Mouse (Mus musculus): ENCODE results near the gene Ndufa13. TPM values are rescaled to one million over a fixed set of nuclear protein-coding genes. Genes with fewer than 3 reads are reported as not detected.
A peak's percentile ranks its signal among the peaks of the same experiment; 100 is the strongest.

Gene Ndufa13
- polyA plus RNA-seq, 1 experiment from 2014 or later: 170 TPM

- peak overlapping the region; percentile 22 for H3K4me3 ChIP-seq (replicated peaks; ENCODE audit: low read depth, low read length)
- ATAC-seq (ENCODE audit: low FRiP score, low TSS enrichment) (no peak; the same call in 1 of the 2 replicates), DNase-seq (no peak)
- H3K9ac ChIP-seq (replicated peaks; ENCODE audit: low read length): 0 out of 2 replicates have a peak overlapping the region, but pooled peaks have one; percentile 3
- H3K9me3 ChIP-seq (ENCODE audit: control insufficient read depth, low read length): no peaks in the 10 kb centered on the region
- H3K36me3 ChIP-seq (ENCODE audit: control insufficient read depth, insufficient read depth, low read length): peaks cover 7% of the 10 kb centered on the region; the same call in 1 of the 2 replicates
- peaks cover 75% of the 10 kb centered on the region for H3K27me3 ChIP-seq (ENCODE audit: control insufficient read depth, insufficient read depth, low read length)
- WGBS: 5% methylated on average over 24 of the region's 24 CpGs
- peak overlapping the region; percentile 40 for H3K4me2 ChIP-seq (ENCODE audit: low read length)
- no peak overlapping the region for H3K27ac ChIP-seq (replicated peaks; ENCODE audit: low read depth, low read length)
- H3K4me1 ChIP-seq (ENCODE audit: control insufficient read depth, insufficient read depth, low read length): peaks cover 21% of the 10 kb centered on the region; the same call in 1 of the 2 replicates
Observed at GRCm38 (mm10) chr8:69888244-69888866, 14.0 kb downstream of the Ndufa13 start.

GRCm38 (mm10) chr8:69887289-69888243, 14.8 kb downstream of the Ndufa13 start, which contains the start of gene Cilp2:
Gene Cilp2, minus strand, starts transcription at chr8:69887687.
- peak; percentile 50 for DNase-seq
- peak within 1 kb of the TSS; percentile 22 for H3K4me3 ChIP-seq (replicated peaks; ENCODE audit: low read depth, low read length)
- ATAC-seq (ENCODE audit: low FRiP score, low TSS enrichment): no peak
- WGBS: under 1% methylated on average over 60 of the region's 60 CpGs
- no peak within 1 kb of the TSS for H3K27ac ChIP-seq (replicated peaks; ENCODE audit: low read depth, low read length)
- 0 out of 2 replicates have a peak, but pooled peaks cover under 1% of the 10 kb centered on the region for H3K36me3 ChIP-seq (ENCODE audit: control insufficient read depth, insufficient read depth, low read length)
- peaks cover 83% of the 10 kb centered on the region for H3K27me3 ChIP-seq (ENCODE audit: control insufficient read depth, insufficient read depth, low read length)
- no peaks in the 10 kb centered on the region for H3K9me3 ChIP-seq (ENCODE audit: control insufficient read depth, low read length)
- peaks cover 21% of the 10 kb centered on the region; the same call in 1 of the 2 replicates for H3K4me1 ChIP-seq (ENCODE audit: control insufficient read depth, insufficient read depth, low read length)
- H3K4me2 ChIP-seq (ENCODE audit: low read length): peak within 1 kb of the TSS; percentile 40
- peak within 1 kb of the TSS; percentile 3; the same call in 1 of the 2 replicates for H3K9ac ChIP-seq (replicated peaks; ENCODE audit: low read length)

- no peak for ATAC-seq (ENCODE audit: low FRiP score, low TSS enrichment)
- Histone ChIP-seq H3K27me3 (ENCODE audit: control insufficient read depth, insufficient read depth, low read length) (peaks cover 100% of the 10 kb centered on the region), H3K4me1 (ENCODE audit: control insufficient read depth, insufficient read depth, low read length) (peaks cover 12% of the 10 kb centered on the region; the same call in 1 of the 2 replicates), H3K9me3 (ENCODE audit: control insufficient read depth, low read length) (no peaks in the 10 kb centered on the region), H3K4me2 (ENCODE audit: low read length) (no peak overlapping the region), H3K36me3 (ENCODE audit: control insufficient read depth, insufficient read depth, low read length) (no peaks in the 10 kb centered on the region), H3K27ac (replicated peaks; ENCODE audit: low read depth, low read length) (no peak overlapping the region), H3K9ac (replicated peaks; ENCODE audit: low read length) (no peak overlapping the region), H3K4me3 (replicated peaks; ENCODE audit: low read depth, low read length) (no peak overlapping the region)
- DNase-seq: no peak
- WGBS: 59% methylated on average over 13 of the region's 13 CpGs
Observed at GRCm38 (mm10) chr8:69884141-69884540, 18.2 kb downstream of the Ndufa13 start.

GRCm38 (mm10) chr8:69882833-69883600, 19.3 kb downstream of the Ndufa13 start:
- Histone ChIP-seq H3K4me3 (replicated peaks; ENCODE audit: low read depth, low read length) (peak overlapping the region; percentile 38), H3K36me3 (ENCODE audit: control insufficient read depth, insufficient read depth, low read length) (no peaks in the 10 kb centered on the region), H3K27ac (replicated peaks; ENCODE audit: low read depth, low read length) (no peak overlapping the region), H3K9me3 (ENCODE audit: control insufficient read depth, low read length) (no peaks in the 10 kb centered on the region), H3K9ac (replicated peaks; ENCODE audit: low read length) (no peak overlapping the region), H3K4me1 (ENCODE audit: control insufficient read depth, insufficient read depth, low read length) (peaks cover 7% of the 10 kb centered on the region; the same call in 1 of the 2 replicates), H3K4me2 (ENCODE audit: low read length) (peak overlapping the region; percentile 53), H3K27me3 (ENCODE audit: control insufficient read depth, insufficient read depth, low read length) (peaks cover 90% of the 10 kb centered on the region)
- no peak for DNase-seq
- 14% methylated on average over 52 of the region's 52 CpGs for WGBS
- ATAC-seq (ENCODE audit: low FRiP score, low TSS enrichment): no peak

GRCm38 (mm10) chr8:69882021-69882756, 20.2 kb downstream of the Ndufa13 start:
- peak overlapping the region; percentile 38 for H3K4me3 ChIP-seq (replicated peaks; ENCODE audit: low read depth, low read length)
- H3K27me3 ChIP-seq (ENCODE audit: control insufficient read depth, insufficient read depth, low read length): peaks cover 82% of the 10 kb centered on the region
- DNase-seq (peak; percentile 87), ATAC-seq (ENCODE audit: low FRiP score, low TSS enrichment) (peak; percentile 59)
- H3K36me3 ChIP-seq (ENCODE audit: control insufficient read depth, insufficient read depth, low read length): no peaks in the 10 kb centered on the region
- H3K4me2 ChIP-seq (ENCODE audit: low read length): peak overlapping the region; percentile 53
- H3K9me3 ChIP-seq (ENCODE audit: control insufficient read depth, low read length): no peaks in the 10 kb centered on the region
- H3K9ac ChIP-seq (replicated peaks; ENCODE audit: low read length): no peak overlapping the region; the same call in 1 of the 2 replicates
- WGBS: 6% methylated on average over 103 of the region's 103 CpGs
- no peak overlapping the region for H3K27ac ChIP-seq (replicated peaks; ENCODE audit: low read depth, low read length)
- H3K4me1 ChIP-seq (ENCODE audit: control insufficient read depth, insufficient read depth, low read length): no peaks in the 10 kb centered on the region

GRCm38 (mm10) chr8:69881261-69881865, 21.0 kb downstream of the Ndufa13 start:
- ATAC-seq (ENCODE audit: low FRiP score, low TSS enrichment) (no peak; the same call in 1 of the 2 replicates), DNase-seq (peak; percentile 30)
- WGBS: 18% methylated on average over 79 of the region's 79 CpGs
- Histone ChIP-seq H3K4me3 (replicated peaks; ENCODE audit: low read depth, low read length) (peak overlapping the region; percentile 38), H3K9ac (replicated peaks; ENCODE audit: low read length) (no peak overlapping the region; the same call in 1 of the 2 replicates), H3K27me3 (ENCODE audit: control insufficient read depth, insufficient read depth, low read length) (peaks cover 74% of the 10 kb centered on the region), H3K27ac (replicated peaks; ENCODE audit: low read depth, low read length) (no peak overlapping the region), H3K4me1 (ENCODE audit: control insufficient read depth, insufficient read depth, low read length) (no peaks in the 10 kb centered on the region), H3K4me2 (ENCODE audit: low read length) (peak overlapping the region; percentile 53), H3K36me3 (ENCODE audit: control insufficient read depth, insufficient read depth, low read length) (no peaks in the 10 kb centered on the region), H3K9me3 (ENCODE audit: control insufficient read depth, low read length) (no peaks in the 10 kb centered on the region)

- no peaks in the 10 kb centered on the region for H3K4me1 ChIP-seq (ENCODE audit: control insufficient read depth, insufficient read depth, low read length)
- H3K4me3 ChIP-seq (replicated peaks; ENCODE audit: low read depth, low read length): peak overlapping the region; percentile 38
- DNase-seq (no peak), ATAC-seq (ENCODE audit: low FRiP score, low TSS enrichment) (no peak)
- H3K9me3 ChIP-seq (ENCODE audit: control insufficient read depth, low read length): no peaks in the 10 kb centered on the region
- no peak overlapping the region for H3K9ac ChIP-seq (replicated peaks; ENCODE audit: low read length)
- no peaks in the 10 kb centered on the region for H3K36me3 ChIP-seq (ENCODE audit: control insufficient read depth, insufficient read depth, low read length)
- H3K27me3 ChIP-seq (ENCODE audit: control insufficient read depth, insufficient read depth, low read length): peaks cover 68% of the 10 kb centered on the region
- H3K27ac ChIP-seq (replicated peaks; ENCODE audit: low read depth, low read length): no peak overlapping the region
- H3K4me2 ChIP-seq (ENCODE audit: low read length): peak overlapping the region; percentile 53
- WGBS: 13% methylated on average over 37 of the region's 37 CpGs
Observed at GRCm38 (mm10) chr8:69880841-69881240, 21.5 kb downstream of the Ndufa13 start.
